Mouse (Mus musculus) heart, embryonic 16.5 days (tissue): ENCODE results near the gene Ppp3cb. TPM values are rescaled to one million over a fixed set of nuclear protein-coding genes. Genes with fewer than 3 reads are reported as not detected.

Experiments used
- ATAC-seq: fragments of 200-750 bp; cut with Nextera tagmentation; replicated peaks from 2 replicates; pipeline ENCODE4 v1.8.0; 2017; ENCODE audit warnings: moderate number of reproducible peaks; ENCODE audit not compliant: insufficient read depth, low FRiP score; ENCODE audit errors: extremely low read depth
- H3K27ac ChIP-seq: fragments of 300-500 bp; sonication (generic); 2 replicates; pipeline ENCODE4 v1.5.1; 2014; ENCODE audit warnings: mild to moderate bottlenecking, low read length, control low read depth, moderate library complexity
- H3K27me3 ChIP-seq: fragments of 300-500 bp; sonication (generic); 2 replicates; pipeline ENCODE4 v1.6.1; 2014; ENCODE audit warnings: low read length, mixed read lengths; ENCODE audit not compliant: control insufficient read depth, insufficient read depth
- H3K36me3 ChIP-seq: fragments of 300-500 bp; sonication (generic); 2 replicates; pipeline ENCODE4 v1.6.1; 2014; ENCODE audit not compliant: control insufficient read depth, insufficient read depth
- H3K4me1 ChIP-seq: fragments of 300-500 bp; sonication (generic); 2 replicates; pipeline ENCODE4 v1.6.1; 2014; ENCODE audit warnings: low read length, mixed read lengths; ENCODE audit not compliant: control insufficient read depth, insufficient read depth
- H3K4me2 ChIP-seq: fragments of 300-500 bp; sonication (generic); 2 replicates; pipeline ENCODE4 v1.6.1; 2014; ENCODE audit warnings: low read depth, mild to moderate bottlenecking, control low read depth, low read length
- H3K4me3 ChIP-seq: fragments of 300-500 bp; sonication (generic); 2 replicates; pipeline ENCODE4 v1.5.1; 2014; ENCODE audit warnings: mild to moderate bottlenecking, control low read depth, low read length
- H3K9ac ChIP-seq: fragments of 300-500 bp; sonication (generic); 2 replicates; pipeline ENCODE4 v1.6.1; 2014; ENCODE audit warnings: low read length, control low read depth
- H3K9me3 ChIP-seq: fragments of 300-500 bp; sonication (generic); replicated peaks from 2 replicates; pipeline ENCODE4 v1.6.1; 2016; ENCODE audit warnings: low read length; ENCODE audit not compliant: control insufficient read depth
- WGBS: fragments of 180-500 bp; shearing (Covaris S2); extraction: QIAGEN DNeasy Blood & Tissue Kit; methylation state at CpG from one replicate; pipeline ENCODE4 v1.1.7; 2014; 5-methylcytosine and 5-hydroxymethylcytosine counted together
- polyA plus RNA-seq: library from polyadenylated mRNA; unstranded; fragments of >200 nt; fragmentation: Nextera tagmentation; extraction: Ambion mirVana; gene quantifications from 2 replicates; pipeline ENCODE4 v1.2.1, GENCODE M21; 2015

Gene Ppp3cb
- polyA plus RNA-seq, 1 experiment from 2014 or later = 28.4 TPM

DNA sequence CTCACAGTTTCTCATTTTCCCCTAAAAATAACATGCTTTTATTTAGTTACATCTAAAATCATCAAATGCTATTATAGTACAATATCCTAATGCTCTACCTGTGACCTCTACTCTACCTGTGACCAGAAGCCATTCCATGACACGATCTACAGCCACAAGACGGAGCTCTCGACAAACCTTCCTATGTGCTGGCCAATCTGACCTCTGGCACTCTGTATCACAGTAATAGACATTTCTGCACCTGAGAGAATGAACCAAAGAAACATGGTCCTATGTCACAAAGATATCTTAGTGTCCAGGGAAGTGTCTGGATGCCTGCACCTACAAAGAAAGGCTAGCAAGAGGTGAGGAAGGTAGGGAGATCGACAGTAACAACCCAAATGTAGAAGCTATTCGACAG, 60.3 kb downstream of the Ppp3cb start:
- no peaks in the 10 kb centered on the region for H3K4me1 ChIP-seq
- H3K4me2 ChIP-seq = no peak overlapping the region
- H3K4me3 ChIP-seq = no peak overlapping the region
- H3K36me3 ChIP-seq = peaks cover 21% of the 10 kb centered on the region; the same call in 1 of the 2 replicates
- no peak for ATAC-seq
- 90% methylated on average over 5 of the region's 5 CpGs for WGBS
- H3K9me3 ChIP-seq = no peaks in the 10 kb centered on the region
- H3K27me3 ChIP-seq = no peaks in the 10 kb centered on the region
- no peak overlapping the region for H3K9ac ChIP-seq
- no peak overlapping the region for H3K27ac ChIP-seq

GRCm38 (mm10) chr14:20482051-20482751, 64.2 kb downstream of the Ppp3cb start:
- H3K36me3 ChIP-seq = peaks cover 16% of the 10 kb centered on the region; the same call in 1 of the 2 replicates
- ATAC-seq = no peak
- H3K9me3 ChIP-seq = no peaks in the 10 kb centered on the region
- H3K27ac ChIP-seq = no peak overlapping the region
- no peaks in the 10 kb centered on the region for H3K27me3 ChIP-seq
- H3K4me3 ChIP-seq = no peak overlapping the region
- no peak overlapping the region for H3K9ac ChIP-seq
- H3K4me2 ChIP-seq = no peak overlapping the region
- WGBS = 86% methylated on average over 7 of the region's 7 CpGs
- H3K4me1 ChIP-seq = peaks cover 6% of the 10 kb centered on the region

DNA sequence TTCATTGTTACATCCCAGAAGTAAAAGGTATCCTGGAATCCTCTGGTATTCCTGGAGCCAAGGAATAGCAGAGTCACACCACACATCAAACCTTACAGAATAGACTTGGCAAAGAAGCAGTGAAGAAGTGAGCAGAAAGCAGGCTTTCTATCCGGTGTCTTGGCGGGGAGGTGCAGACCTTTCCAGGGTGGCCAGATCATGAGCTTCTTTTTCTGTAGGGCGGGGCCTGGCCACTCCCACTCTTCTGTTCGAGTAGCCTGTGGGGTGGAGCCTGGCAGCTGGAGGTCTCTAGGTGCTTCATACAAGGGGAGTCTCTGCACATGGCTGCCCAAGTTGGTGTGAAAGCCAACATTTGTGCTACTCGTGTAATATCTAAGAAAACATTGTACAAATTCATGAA, 65.2 kb downstream of the Ppp3cb start:
- no peak for ATAC-seq
- no peak overlapping the region for H3K27ac ChIP-seq
- H3K36me3 ChIP-seq = peaks cover 13% of the 10 kb centered on the region; the same call in 1 of the 2 replicates
- no peak overlapping the region for H3K4me3 ChIP-seq
- H3K9me3 ChIP-seq = no peaks in the 10 kb centered on the region
- no peak overlapping the region for H3K4me2 ChIP-seq
- peaks cover 11% of the 10 kb centered on the region for H3K4me1 ChIP-seq
- no peaks in the 10 kb centered on the region for H3K27me3 ChIP-seq
- 30% methylated on average over 5 of the region's 5 CpGs for WGBS
- H3K9ac ChIP-seq = no peak overlapping the region

DNA sequence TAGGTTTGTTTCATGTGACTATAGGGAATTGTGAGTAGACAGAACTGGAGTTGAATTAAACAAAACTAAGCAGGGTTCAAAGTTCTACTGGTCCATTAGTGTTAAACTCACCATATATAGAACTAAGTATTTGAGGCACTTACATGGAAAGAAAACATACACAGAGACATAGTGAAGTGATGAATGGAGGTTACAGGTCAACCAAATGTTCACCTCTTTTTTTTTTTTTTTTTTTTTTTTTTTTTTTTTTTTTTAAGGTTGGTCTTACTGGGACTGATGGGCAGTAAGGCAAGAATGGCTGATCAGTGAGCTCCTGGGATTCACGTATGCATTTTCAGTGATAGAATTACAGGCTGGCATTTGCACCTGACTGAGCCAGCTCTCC, 66.2 kb downstream of the Ppp3cb start:
- H3K36me3 ChIP-seq = peaks cover 13% of the 10 kb centered on the region; the same call in 1 of the 2 replicates
- 73% methylated on average over 1 of the region's 1 CpGs for WGBS
- no peak for ATAC-seq
- H3K4me3 ChIP-seq = peak overlapping the region; percentile 77
- peaks cover 11% of the 10 kb centered on the region for H3K4me1 ChIP-seq
- H3K4me2 ChIP-seq = peak overlapping the region; percentile 74
- peak overlapping the region; percentile 68 for H3K27ac ChIP-seq
- no peaks in the 10 kb centered on the region for H3K27me3 ChIP-seq
- H3K9me3 ChIP-seq = no peaks in the 10 kb centered on the region
- peak overlapping the region; percentile 86; the same call in 1 of the 2 replicates for H3K9ac ChIP-seq

DNA sequence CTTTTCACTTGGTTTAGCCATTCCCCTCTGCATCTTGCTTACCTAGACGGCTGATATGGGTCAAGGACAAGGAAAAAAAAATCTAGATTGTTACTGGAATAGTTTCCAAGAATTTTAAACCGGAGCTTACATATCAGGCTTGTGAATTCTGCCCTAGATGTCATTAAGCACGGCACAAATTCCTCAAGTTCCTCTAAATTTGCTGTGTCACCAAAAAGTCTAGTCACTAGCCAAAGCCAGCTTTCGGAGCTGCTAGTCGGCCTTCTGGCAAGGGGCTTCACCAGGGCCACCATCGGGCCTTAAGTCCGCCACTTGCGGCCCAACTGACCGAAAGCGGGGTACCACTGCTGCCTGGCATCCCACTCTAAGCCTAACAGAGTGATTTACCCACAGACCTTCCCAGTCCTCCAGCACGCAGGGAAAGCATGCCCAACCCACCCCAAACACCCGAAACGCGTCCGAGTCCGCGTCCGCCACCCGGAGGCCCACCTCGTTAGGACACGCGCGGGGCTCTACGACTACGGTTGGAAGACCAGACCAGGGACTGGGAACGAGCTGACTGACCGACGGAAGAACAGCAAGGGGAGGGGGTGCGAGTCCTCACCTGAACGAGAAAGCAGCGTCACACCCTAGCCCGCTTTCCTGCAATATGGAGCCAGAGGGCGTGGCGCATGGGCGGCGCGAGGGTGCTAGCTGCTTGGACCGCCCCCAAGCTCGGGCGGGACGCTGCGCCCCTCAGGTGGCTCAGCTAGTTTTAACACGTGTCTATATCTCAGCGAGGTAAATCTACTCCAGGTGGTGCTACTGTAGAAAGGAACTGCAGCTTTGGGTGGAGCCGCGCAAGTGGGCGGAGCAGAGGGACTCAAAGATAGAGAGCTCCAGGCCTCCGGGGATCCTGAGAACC, 66.8 kb downstream of the Ppp3cb start, which contains the start of gene Anxa7:
TSS of gene Anxa7 (minus strand) at position 843 of the 904 bp plus-strand sequence.
- H3K9ac ChIP-seq = peak within 1 kb of the TSS; percentile 86
- H3K27me3 ChIP-seq = no peaks in the 10 kb centered on the region
- ATAC-seq = peak; percentile 82
- peaks cover 11% of the 10 kb centered on the region for H3K4me1 ChIP-seq
- WGBS = under 1% methylated on average over 48 of the region's 48 CpGs
- peak within 1 kb of the TSS; percentile 77 for H3K4me3 ChIP-seq
- peaks cover 7% of the 10 kb centered on the region; the same call in 1 of the 2 replicates for H3K36me3 ChIP-seq
- H3K27ac ChIP-seq = peak within 1 kb of the TSS; percentile 68
- peak within 1 kb of the TSS; percentile 74 for H3K4me2 ChIP-seq
- H3K9me3 ChIP-seq = no peaks in the 10 kb centered on the region

GRCm38 (mm10) chr14:20478801-20479200, 67.6 kb downstream of the Ppp3cb start:
- H3K9me3 ChIP-seq = no peaks in the 10 kb centered on the region
- H3K9ac ChIP-seq = peak overlapping the region; percentile 86
- peaks cover 11% of the 10 kb centered on the region for H3K4me1 ChIP-seq
- ATAC-seq = peak; percentile 50
- H3K27ac ChIP-seq = peak overlapping the region; percentile 68
- peak overlapping the region; percentile 77 for H3K4me3 ChIP-seq
- no peaks in the 10 kb centered on the region for H3K36me3 ChIP-seq
- peak overlapping the region; percentile 74 for H3K4me2 ChIP-seq
- H3K27me3 ChIP-seq = no peaks in the 10 kb centered on the region
- 3% methylated on average over 7 of the region's 7 CpGs for WGBS

DNA sequence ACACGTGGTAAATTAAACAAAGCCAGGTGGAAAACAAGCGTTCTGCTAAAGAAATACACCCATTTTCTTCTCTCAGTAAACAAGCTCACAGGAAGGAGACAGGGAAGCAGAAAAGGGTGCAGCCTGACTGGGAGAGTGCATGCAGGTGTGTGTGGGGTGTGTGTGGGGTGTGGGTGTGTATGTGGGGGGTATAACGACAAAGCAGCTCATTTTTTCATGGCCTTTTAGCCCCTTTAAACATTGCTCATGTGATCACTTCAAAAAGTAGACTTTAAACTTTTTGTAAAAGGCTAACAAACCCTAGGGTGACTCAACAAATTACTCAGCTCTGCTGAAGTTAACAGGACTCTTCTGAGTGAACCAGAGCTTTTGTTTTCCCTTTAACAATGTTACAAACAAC, 68.0 kb downstream of the Ppp3cb start:
- Histone ChIP-seq H3K4me2 (peak overlapping the region; percentile 74), H3K9me3 (no peaks in the 10 kb centered on the region), H3K4me3 (peak overlapping the region; percentile 77), H3K36me3 (no peaks in the 10 kb centered on the region), H3K9ac (peak overlapping the region; percentile 50), H3K4me1 (peaks cover 11% of the 10 kb centered on the region), H3K27ac (peak overlapping the region; percentile 68), H3K27me3 (no peaks in the 10 kb centered on the region)
- WGBS = 49% methylated on average over 3 of the region's 3 CpGs
- ATAC-seq = no peak

DNA sequence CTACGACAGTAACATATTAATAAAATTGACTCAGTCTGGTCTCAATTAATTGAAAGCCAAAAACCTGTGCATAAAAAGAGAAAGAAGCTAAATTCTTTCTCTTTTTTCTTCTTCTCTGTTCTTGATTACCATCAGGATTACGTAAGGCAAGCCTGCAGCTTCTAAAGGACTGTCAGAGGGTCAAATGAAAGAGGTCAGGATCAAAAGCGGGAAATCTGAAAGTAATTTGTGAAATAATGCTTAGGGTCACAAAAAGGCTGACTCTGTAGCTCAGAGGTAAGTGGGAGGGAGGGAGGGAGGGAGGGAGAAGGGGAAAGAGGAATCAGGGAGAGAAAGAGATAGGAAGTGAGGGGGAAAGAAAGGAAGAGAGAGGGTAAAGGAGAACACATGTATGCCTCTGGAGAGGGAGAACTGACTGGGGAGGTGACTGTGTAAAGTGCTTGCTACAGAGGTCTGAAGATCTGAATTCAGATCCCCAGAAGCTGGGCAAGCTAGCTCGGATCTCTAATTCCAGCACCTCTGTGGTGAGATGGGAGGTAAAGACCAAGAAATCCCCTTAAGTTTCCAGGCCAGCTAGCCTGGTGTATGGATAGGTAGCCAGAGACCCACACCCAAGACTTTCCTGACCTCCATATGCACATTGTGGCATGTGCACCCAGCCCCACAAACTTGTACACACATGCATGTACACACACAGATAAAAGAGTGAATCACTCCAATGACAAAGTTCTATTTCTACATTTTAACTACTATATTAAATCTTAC, 68.9 kb downstream of the Ppp3cb start:
- Histone ChIP-seq H3K9ac (no peak overlapping the region), H3K27ac (no peak overlapping the region), H3K4me2 (no peak overlapping the region), H3K4me3 (no peak overlapping the region), H3K27me3 (no peaks in the 10 kb centered on the region), H3K36me3 (no peaks in the 10 kb centered on the region), H3K4me1 (peaks cover 11% of the 10 kb centered on the region), H3K9me3 (no peaks in the 10 kb centered on the region)
- ATAC-seq = no peak
- 76% methylated on average over 4 of the region's 4 CpGs for WGBS
